Mouse (Mus musculus) forebrain, embryonic 15.5 days (tissue): ENCODE measurements around the gene Hist1h2ae. TPM values are rescaled to one million over a fixed set of nuclear protein-coding genes. Genes with fewer than 3 reads are reported as not detected.
"Not testable (repeated sequence)": the region's sequence is repeated elsewhere in the genome, so short reads cannot be mapped to it uniquely, and the experiment has no call there.

Experiments used
- ATAC-seq: fragments of 200-750 bp; cut with Nextera tagmentation; replicated peaks from 2 replicates; pipeline ENCODE4 v1.8.0; 2017; ENCODE audit warnings: mild to moderate bottlenecking, moderate TSS enrichment, moderate library complexity
- H3K27ac ChIP-seq: fragments of 300-500 bp; sonication (generic); replicated peaks from 2 replicates; pipeline ENCODE4 v1.5.1; 2015; ENCODE audit warnings: mild to moderate bottlenecking, inconsistent platforms
- H3K27me3 ChIP-seq: fragments of 300-500 bp; sonication (generic); 2 replicates; pipeline ENCODE4 v1.6.1; 2015; ENCODE audit warnings: inconsistent platforms
- H3K36me3 ChIP-seq: fragments of 300-500 bp; sonication (generic); 2 replicates; pipeline ENCODE4 v1.6.1; 2015; ENCODE audit warnings: mild to moderate bottlenecking, inconsistent platforms
- H3K4me1 ChIP-seq: fragments of 300-500 bp; sonication (generic); 2 replicates; pipeline ENCODE4 v1.6.1; 2015; ENCODE audit warnings: inconsistent platforms
- H3K4me2 ChIP-seq: fragments of 300-500 bp; sonication (generic); replicated peaks from 2 replicates; pipeline ENCODE4 v1.6.1; 2015; ENCODE audit warnings: mild to moderate bottlenecking, inconsistent platforms
- H3K4me3 ChIP-seq: fragments of 300-500 bp; sonication (generic); 2 replicates; pipeline ENCODE4 v1.5.1; 2015; ENCODE audit warnings: mild to moderate bottlenecking, inconsistent platforms
- H3K9ac ChIP-seq: fragments of 300-500 bp; sonication (generic); replicated peaks from 2 replicates; pipeline ENCODE4 v1.6.1; 2015; ENCODE audit warnings: mild to moderate bottlenecking, inconsistent platforms
- H3K9me3 ChIP-seq: fragments of 300-500 bp; sonication (generic); 2 replicates; pipeline ENCODE4 v1.6.1; 2016; ENCODE audit warnings: inconsistent platforms
- WGBS: fragments of 180-500 bp; shearing (Covaris S2); methylation state at CpG from one replicate; pipeline ENCODE4 v1.1.7; 2015; ENCODE audit warnings: mixed read lengths; 5-methylcytosine and 5-hydroxymethylcytosine counted together
- polyA plus RNA-seq: library from polyadenylated mRNA; unstranded; fragments of >200 nt; fragmentation: Nextera tagmentation; extraction: Ambion mirVana; gene quantifications from 2 replicates; pipeline ENCODE4 v1.2.1, GENCODE M21; 2015

The Hist1h2ae gene
- polyA plus RNA-seq, 1 experiment from 2014 or later = 48.1 TPM

GRCm38 (mm10) chr13:23593051-23593770, 22.2 kb upstream of the Hist1h2ae start:
- H3K27me3 ChIP-seq = no peaks in the 10 kb centered on the region
- H3K4me1 ChIP-seq = no peaks in the 10 kb centered on the region
- H3K4me3 ChIP-seq = no peak overlapping the region
- H3K27ac ChIP-seq = no peak overlapping the region
- H3K9ac ChIP-seq = no peak overlapping the region
- ATAC-seq = no peak
- H3K9me3 ChIP-seq = no peaks in the 10 kb centered on the region
- WGBS = 87% methylated on average over 5 of the region's 5 CpGs
- no peak overlapping the region for H3K4me2 ChIP-seq
- no peaks in the 10 kb centered on the region for H3K36me3 ChIP-seq

DNA sequence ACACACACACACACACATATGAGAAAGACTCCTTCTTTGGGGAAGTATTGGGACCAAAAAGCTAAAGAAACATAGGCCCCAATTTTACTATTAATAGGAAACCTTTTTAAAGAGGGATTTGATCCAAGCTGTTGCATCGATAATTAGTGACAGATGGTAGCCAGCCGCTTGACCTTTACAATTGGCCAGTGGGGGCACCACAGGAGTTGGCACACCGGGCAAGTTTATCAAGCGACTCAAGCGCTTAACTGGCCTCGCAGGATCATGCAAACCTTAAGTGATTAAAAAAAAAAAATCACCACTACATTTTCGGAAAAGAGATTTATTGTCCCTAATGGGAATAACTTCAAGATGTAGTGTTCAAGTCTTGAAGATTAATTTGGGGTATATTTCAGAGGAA, 21.6 kb upstream of the Hist1h2ae start:
- ATAC-seq = no peak
- Histone ChIP-seq H3K36me3 (no peaks in the 10 kb centered on the region), H3K27ac (no peak overlapping the region), H3K9me3 (no peaks in the 10 kb centered on the region), H3K4me3 (no peak overlapping the region), H3K4me1 (no peaks in the 10 kb centered on the region), H3K9ac (no peak overlapping the region), H3K4me2 (no peak overlapping the region), H3K27me3 (no peaks in the 10 kb centered on the region)
- 85% methylated on average over 7 of the region's 7 CpGs for WGBS

DNA sequence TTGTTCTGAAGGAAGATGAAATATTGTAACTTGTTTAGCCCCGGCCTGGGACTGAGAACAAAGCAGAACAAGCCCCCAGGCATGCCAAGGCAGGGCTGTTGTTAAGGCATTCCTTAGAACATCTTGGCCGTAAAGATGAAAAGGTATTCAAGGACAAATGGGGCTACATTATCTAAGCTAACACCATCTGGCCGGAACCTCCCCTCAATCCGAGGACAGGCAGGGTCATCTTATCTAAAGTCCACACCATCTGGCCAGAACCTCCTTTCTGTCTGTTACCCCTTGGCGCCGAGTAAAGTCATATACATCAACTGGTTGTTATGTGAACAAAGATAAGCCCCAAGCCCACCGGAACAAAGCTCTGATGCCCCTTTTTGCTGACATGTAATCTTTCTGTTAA, 20.9 kb upstream of the Hist1h2ae start:
- H3K36me3 ChIP-seq, H3K27me3 ChIP-seq, H3K4me3 ChIP-seq, H3K4me1 ChIP-seq, H3K9ac ChIP-seq, ATAC-seq, H3K27ac ChIP-seq, H3K4me2 ChIP-seq, H3K9me3 ChIP-seq: not testable (repeated sequence)
- WGBS = 92% methylated on average over 7 of the region's 7 CpGs

DNA sequence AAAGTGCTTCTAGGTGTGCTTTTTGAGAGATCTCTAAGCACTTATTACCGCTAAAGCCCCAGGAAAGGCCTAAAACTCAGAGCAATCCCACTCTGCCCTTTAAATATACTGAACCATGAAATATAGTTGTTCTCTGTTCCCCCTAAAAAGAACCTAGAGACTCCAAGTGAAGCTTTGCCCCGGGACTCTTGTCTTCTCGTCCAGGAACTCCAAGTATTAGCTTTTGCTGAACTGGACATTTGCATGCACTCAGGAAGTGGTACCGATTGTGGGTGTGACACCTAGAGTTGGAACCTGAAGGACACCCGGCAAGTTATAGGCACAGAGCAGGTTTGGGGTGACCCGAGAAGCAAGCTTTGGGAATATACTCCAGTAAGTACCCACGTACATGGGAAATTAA, 20.2 kb upstream of the Hist1h2ae start:
- Histone ChIP-seq H3K27ac (no peak overlapping the region), H3K4me1 (peaks cover 10% of the 10 kb centered on the region), H3K4me3 (no peak overlapping the region), H3K9ac (no peak overlapping the region), H3K36me3 (no peaks in the 10 kb centered on the region), H3K4me2 (no peak overlapping the region), H3K27me3 (no peaks in the 10 kb centered on the region), H3K9me3 (no peaks in the 10 kb centered on the region)
- ATAC-seq = no peak
- 96% methylated on average over 7 of the region's 7 CpGs for WGBS

DNA sequence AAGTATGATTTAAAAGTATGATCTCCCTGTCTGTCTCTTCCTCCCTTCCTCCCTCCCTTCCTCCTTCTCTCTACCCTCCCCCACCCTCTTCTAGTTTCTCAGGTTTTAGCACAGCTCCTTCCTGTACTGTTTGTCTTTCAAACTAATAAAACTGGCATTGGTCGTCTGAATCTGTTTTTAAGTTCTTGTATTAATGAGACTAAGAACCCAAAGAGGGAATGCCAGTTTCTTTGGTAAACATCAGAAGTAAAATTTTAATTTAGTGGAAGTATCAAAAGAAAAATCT, 15.9 kb upstream of the Hist1h2ae start:
- Histone ChIP-seq H3K4me2 (peak overlapping the region; percentile 77), H3K27ac (peak overlapping the region; percentile 97), H3K9ac (peak overlapping the region; percentile 27), H3K27me3 (no peaks in the 10 kb centered on the region), H3K9me3 (no peaks in the 10 kb centered on the region), H3K4me3 (peak overlapping the region; percentile 47), H3K4me1 (peaks cover 43% of the 10 kb centered on the region), H3K36me3 (no peaks in the 10 kb centered on the region)
- ATAC-seq = no peak
- WGBS = 3% methylated on average over 1 of the region's 1 CpGs

GRCm38 (mm10) chr13:23586099-23586939, 15.3 kb upstream of the Hist1h2ae start:
- Histone ChIP-seq H3K9me3 (no peaks in the 10 kb centered on the region), H3K4me2 (peak overlapping the region; percentile 77), H3K27me3 (no peaks in the 10 kb centered on the region), H3K4me1 (peaks cover 45% of the 10 kb centered on the region), H3K27ac (peak overlapping the region; percentile 97), H3K9ac (peak overlapping the region; percentile 27), H3K36me3 (no peaks in the 10 kb centered on the region), H3K4me3 (peak overlapping the region; percentile 47)
- WGBS = under 1% methylated on average over 22 of the region's 22 CpGs
- ATAC-seq = no peak

DNA sequence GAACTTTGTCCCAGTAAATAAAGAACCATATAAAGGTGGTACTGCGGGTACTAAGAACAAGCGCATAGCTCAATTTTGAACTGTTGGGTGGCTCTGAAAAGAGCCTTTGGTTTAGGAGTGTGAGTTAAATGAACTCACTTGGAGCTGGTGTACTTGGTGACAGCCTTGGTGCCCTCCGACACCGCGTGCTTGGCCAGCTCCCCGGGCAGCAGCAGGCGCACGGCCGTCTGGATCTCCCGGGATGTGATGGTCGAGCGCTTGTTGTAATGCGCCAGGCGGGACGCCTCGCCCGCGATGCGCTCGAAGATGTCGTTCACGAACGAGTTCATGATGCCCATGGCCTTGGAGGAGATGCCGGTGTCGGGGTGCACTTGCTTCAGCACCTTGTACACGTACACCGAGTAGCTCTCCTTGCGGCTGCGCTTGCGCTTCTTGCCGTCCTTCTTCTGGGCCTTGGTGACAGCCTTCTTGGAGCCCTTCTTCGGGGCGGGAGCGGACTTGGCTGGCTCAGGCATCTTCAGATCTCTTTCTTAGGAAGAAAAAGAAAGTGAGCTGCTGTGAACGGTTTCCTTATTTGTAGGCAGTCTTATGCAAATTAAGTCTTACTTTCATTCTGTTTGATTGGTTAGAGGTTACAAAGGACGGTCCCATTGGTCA, 14.6 kb upstream of the Hist1h2ae start:
- Histone ChIP-seq H3K4me3 (peak overlapping the region; percentile 47), H3K27ac (peak overlapping the region; percentile 97), H3K9ac (peak overlapping the region; percentile 74), H3K4me1 (peaks cover 50% of the 10 kb centered on the region), H3K4me2 (peak overlapping the region; percentile 77)
- not testable (repeated sequence) for H3K36me3 ChIP-seq, H3K27me3 ChIP-seq, H3K9me3 ChIP-seq
- WGBS = under 1% methylated on average over 36 of the region's 36 CpGs
- peak; percentile 91 for ATAC-seq

GRCm38 (mm10) chr13:23585029-23585441, 14.0 kb upstream of the Hist1h2ae start:
- Histone ChIP-seq H3K27ac (peak overlapping the region; percentile 97), H3K36me3 (no peaks in the 10 kb centered on the region), H3K9me3 (no peaks in the 10 kb centered on the region), H3K27me3 (no peaks in the 10 kb centered on the region), H3K4me1 (peaks cover 50% of the 10 kb centered on the region), H3K4me3 (peak overlapping the region; percentile 47), H3K9ac (peak overlapping the region; percentile 74), H3K4me2 (peak overlapping the region; percentile 77)
- WGBS = under 1% methylated on average over 21 of the region's 21 CpGs
- peak; percentile 17; the same call in 1 of the 2 replicates for ATAC-seq

- ATAC-seq = no peak
- H3K27me3 ChIP-seq = no peaks in the 10 kb centered on the region
- no peaks in the 10 kb centered on the region for H3K36me3 ChIP-seq
- peak overlapping the region; percentile 97 for H3K27ac ChIP-seq
- H3K9ac ChIP-seq = peak overlapping the region; percentile 74
- H3K4me1 ChIP-seq = peaks cover 50% of the 10 kb centered on the region
- peak overlapping the region; percentile 77 for H3K4me2 ChIP-seq
- peak overlapping the region; percentile 47 for H3K4me3 ChIP-seq
- no peaks in the 10 kb centered on the region for H3K9me3 ChIP-seq
These were observed 13.3 kb upstream of the Hist1h2ae start for GRCm38 (mm10) chr13:23584331-23584730.

- Histone ChIP-seq H3K9me3 (no peaks in the 10 kb centered on the region), H3K27me3 (no peaks in the 10 kb centered on the region), H3K4me3 (no peak overlapping the region), H3K36me3 (no peaks in the 10 kb centered on the region), H3K27ac (peak overlapping the region; percentile 97), H3K4me1 (peaks cover 50% of the 10 kb centered on the region), H3K9ac (no peak overlapping the region), H3K4me2 (no peak overlapping the region; the same call in 1 of the 2 replicates)
- no peak for ATAC-seq
These were observed 12.5 kb upstream of the Hist1h2ae start for GRCm38 (mm10) chr13:23583387-23584068.

- peak overlapping the region; percentile 61 for H3K9ac ChIP-seq
- ATAC-seq = no peak
- 3% methylated on average over 6 of the region's 6 CpGs for WGBS
These were observed 11.4 kb upstream of the Hist1h2ae start for GRCm38 (mm10) chr13:23582219-23583056.

More at GRCm38 (mm10) chr13:23582219-23583056, 11.4 kb upstream of the Hist1h2ae start:
- Histone ChIP-seq H3K4me1 (peaks cover 50% of the 10 kb centered on the region), H3K9me3 (no peaks in the 10 kb centered on the region), H3K36me3 (no peaks in the 10 kb centered on the region), H3K4me2 (peak overlapping the region; percentile 79), H3K27ac (peak overlapping the region; percentile 97), H3K27me3 (no peaks in the 10 kb centered on the region), H3K4me3 (peak overlapping the region; percentile 53)
